Mouse (Mus musculus) ES-E14 (cell line): Measurements from ENCODE around the gene Mlh3.

Source experiments
- CHD2 ChIP-seq: IDR thresholded peaks from 2 replicates; pipeline ENCODE4 v1.6.1; 2014; ENCODE audit warnings: mild to moderate bottlenecking, low read depth, low read length, inconsistent platforms
- ZNF384 ChIP-seq: IDR thresholded peaks from 2 replicates; pipeline ENCODE4 v1.6.1; 2012; ENCODE audit warnings: low read depth, low read length, inconsistent platforms

DNA sequence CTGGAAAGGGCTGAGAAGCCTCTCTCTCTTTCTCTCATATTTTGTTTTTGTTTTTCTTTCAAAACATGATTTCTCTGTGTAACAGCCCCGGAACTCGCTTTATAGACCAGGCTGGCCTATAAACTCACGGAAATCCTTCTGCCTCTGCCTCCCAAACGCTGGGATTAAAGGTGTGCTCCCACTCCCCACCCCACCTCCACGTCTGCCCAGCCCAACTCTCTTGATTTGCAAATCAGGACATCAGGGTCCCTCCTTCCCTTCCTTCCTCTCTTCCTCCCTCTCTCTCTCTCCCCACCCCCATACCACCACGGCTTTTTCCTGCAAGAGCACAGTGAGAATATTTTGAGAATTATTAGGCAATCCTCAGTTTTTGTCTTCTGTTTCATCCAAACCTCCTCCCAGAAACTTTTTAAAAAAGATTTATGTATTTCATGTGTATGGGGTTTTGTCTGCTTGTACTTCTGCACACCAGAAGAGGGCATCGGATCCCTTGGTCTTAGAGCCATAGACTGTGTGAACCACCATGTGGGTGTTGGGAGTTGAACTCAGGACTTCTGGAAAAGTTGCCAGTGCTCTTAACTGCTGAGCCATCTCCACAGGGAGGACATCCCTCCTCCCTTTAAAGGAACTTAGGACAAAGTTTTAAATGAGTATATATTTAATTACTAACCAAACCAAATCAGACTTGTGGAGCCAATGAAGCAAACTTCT lies 888 bp upstream of the Mlh3 start:
- TF ChIP-seq ZNF384 (no peak), CHD2 (no peak)
